Mouse (Mus musculus): ENCODE results near the gene Ppp1r3g.

DNA sequence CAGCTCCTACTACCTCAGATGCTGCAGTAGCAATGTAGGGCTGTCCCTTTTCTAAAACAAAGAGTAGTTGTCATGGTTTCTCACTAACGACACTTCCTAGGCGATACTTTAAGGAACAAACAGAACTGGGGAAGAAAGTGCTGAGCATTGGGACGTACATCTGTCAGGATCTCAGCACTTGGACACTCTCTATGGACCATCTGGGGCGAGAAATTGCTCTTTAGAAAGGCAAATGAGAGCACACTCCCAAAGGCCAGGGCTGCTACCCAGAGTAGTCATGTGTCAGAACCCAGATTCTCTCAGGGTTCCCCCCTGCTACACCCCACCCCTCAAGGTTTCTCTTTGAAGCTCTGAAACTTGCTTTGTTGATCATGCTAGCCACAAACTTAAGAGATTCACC lies 21.8 kb downstream of the Ppp1r3g start:
- TF ChIP-seq CTCF (IDR thresholded peaks at IDR 0.05; ENCODE audit: extremely low read depth, insufficient read length, insufficient replicate concordance, low read depth, low read length) (no peak), POLR2A (IDR thresholded peaks at IDR 0.05; ENCODE audit: low read depth, low read length) (no peak)
